Mouse (Mus musculus): ENCODE measurements at regions not wholly inside any gene's neighbourhood (a gene's known extent, or its start where the extent isn't known, plus 50 kb on each side); places are given as distances from the start of the nearest gene placed in this dataset.

- DNase-seq: no peak
Observed at GRCm38 (mm10) chr3:77993700-77994099, 1292.6 kb downstream of the Rapgef2 start.

DNA sequence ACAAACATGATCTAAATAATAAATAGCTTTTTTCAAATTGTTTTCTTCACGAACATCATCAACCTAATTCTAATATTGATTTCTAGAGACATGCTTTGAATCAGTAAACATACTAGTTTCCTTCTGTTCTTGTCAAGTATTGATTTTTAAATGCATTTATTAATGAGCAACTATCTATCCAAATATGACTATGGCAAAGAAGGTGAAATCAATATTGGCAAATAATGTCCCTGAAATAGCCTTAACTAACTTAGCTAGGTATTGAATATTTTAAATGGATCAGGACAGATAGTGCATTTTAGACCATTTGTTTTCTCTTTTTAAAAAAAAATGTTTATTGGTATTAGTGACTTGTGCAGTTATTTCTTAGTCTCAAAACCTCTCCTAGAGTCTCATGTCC lies 1341.5 kb downstream of the Rapgef2 start:
- DNase-seq: no peak

- DNase-seq: no peak
Observed at GRCm38 (mm10) chr3:77897244-77897643, 1389.1 kb downstream of the Rapgef2 start.

GRCm38 (mm10) chr3:77887634-77888033 lies 1398.7 kb downstream of the Rapgef2 start:
- DNase-seq: no peak

DNA sequence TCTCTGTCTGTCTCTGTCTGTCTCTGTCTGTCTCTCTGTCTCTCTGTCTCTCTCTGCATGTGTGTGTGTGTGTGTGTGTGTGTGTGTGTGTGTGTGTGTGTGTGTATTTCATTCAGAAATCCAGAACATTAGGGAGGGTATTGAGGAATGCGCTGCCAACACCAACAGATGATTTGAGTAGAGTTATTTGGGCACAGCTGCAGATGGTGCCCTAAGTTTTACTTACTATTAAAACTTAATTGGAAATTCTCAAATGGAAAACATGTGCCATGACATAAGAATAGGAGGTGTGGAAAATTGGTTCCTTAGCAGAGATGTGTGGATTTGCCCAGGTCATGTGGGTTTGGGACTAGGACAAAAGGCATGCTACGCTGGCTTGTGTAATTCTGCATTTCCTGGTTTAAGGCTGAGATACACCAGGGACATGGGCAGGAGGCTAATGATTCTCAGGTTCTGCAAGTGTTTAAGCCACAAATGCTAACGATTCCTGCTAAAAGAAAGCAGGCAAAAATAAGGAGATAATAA lies 1437.5 kb downstream of the Rapgef2 start:
- no peak for DNase-seq

DNA sequence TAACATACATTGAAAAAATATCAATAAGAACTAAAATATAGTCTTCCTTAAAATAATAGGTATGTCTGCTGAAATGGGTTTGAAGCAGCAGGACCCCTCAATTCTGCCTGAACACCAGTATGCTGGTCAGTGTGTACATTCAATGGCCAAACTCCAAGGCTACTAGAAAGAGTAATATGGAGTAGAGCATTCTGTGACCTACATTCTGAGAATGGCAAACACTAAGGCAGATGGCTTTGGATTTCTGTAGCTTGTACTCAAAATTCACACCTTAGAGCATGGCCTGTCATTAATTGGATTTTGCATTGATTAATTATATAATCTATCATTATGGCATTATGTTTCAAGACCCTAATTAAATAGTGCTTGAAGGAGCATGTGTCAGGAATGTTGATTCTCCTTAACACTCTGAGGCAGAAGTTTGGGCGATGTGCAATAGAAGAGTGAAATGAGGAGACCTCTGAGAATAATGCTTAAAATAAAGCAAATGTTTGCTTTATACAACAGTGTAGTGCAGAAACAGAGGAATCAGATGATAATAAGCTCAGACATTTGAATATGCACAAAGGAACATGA lies 1454.0 kb downstream of the Rapgef2 start:
- DNase-seq: no peak

DNA sequence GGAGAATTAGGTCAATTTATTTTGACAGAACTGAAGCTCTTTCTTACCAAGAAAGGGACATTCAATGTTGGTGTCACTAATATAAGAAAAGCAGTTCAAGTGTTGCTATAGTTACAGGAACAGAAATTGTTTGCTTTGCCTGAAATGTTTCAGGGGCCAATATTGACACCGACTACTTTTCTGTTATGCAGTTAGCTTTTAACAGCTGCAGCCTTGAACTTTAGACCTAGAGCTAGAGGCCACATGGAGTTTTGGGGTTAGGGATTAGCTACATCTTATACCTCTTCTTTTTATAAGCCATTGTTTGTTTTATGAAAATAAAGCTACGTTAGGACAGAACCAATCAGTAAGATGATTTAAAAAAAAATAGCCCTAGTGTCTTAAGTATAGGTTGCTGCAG lies 1454.6 kb downstream of the Rapgef2 start:
- DNase-seq: no peak

GRCm38 (mm10) chr3:77831256-77831655 lies 1455.1 kb downstream of the Rapgef2 start:
- no peak for DNase-seq

GRCm38 (mm10) chr3:77830219-77830618 lies 1456.1 kb downstream of the Rapgef2 start:
- DNase-seq: no peak

GRCm38 (mm10) chr3:77800776-77801175 lies 1485.5 kb downstream of the Rapgef2 start:
- no peak for DNase-seq

DNA sequence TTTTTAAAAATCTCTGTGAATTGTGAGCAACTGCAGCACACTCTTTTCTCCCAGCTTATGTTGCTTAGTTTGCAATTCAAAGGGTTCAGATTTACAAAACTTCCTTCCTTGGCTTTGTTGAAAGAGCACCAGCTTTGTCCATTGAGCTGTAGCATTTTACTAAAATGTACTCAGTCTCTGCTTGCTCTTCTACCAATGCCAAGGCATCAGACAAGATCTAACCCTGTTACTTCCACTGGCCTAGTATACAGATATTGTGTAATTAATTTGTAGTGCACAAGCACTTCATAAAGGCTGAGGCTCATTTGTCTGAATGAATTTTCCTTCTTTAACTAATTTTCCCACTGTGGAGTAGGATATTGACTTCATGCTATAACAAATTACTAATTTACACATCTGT lies 1504.5 kb downstream of the Rapgef2 start:
- no peak for DNase-seq

- no peak for DNase-seq
Observed at GRCm38 (mm10) chr3:77781332-77781731, 1505.0 kb downstream of the Rapgef2 start.

DNA sequence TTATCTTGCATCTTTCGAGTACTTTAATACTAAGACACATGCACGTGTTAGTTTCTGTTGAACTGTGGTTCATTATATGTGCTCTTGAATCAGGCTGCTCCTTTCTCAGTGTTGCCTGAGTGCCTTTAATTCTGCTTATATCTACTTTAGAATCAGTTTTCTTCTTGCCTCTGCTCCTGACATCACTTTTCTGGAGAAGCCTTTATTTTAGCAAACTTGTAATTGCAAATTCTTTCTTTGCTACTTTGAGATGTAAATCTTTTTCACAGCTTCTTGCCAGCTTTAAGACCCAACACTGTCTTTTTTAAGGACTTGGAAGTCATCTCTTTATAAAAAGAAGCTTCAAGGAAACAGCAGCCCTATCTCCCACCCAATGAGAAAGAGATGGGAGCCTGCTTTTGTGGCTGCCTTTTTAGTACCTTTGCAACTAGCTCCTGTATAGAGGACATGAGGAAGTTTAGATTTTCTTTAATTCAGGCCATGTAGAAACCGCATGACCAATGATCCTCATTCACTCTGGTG lies 1527.4 kb downstream of the Rapgef2 start:
- no peak for DNase-seq

GRCm38 (mm10) chr3:77758295-77758694 lies 1528.0 kb downstream of the Rapgef2 start:
- DNase-seq: no peak

- DNase-seq: no peak
Observed at GRCm38 (mm10) chr3:77742146-77742545, 1544.2 kb downstream of the Rapgef2 start.

DNA sequence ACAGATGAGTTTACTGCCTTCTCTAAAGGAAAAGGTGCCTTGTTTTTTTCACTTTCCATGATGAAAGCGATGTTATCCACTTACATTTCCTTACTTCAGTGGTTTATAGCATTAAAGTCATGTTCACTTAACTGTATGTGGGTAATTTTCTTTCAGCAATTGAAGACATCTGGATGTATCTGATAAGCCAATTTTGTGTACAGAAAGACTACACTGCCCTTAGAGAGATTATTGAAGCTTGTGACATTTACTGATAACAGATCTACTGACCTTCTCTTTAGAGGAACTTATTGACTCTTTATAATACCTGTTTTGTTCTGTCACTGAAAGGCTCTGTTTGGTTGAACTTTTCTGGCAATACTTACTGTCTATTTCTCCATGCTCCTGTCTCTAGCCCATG lies 1568.5 kb downstream of the Rapgef2 start:
- DNase-seq: no peak

DNA sequence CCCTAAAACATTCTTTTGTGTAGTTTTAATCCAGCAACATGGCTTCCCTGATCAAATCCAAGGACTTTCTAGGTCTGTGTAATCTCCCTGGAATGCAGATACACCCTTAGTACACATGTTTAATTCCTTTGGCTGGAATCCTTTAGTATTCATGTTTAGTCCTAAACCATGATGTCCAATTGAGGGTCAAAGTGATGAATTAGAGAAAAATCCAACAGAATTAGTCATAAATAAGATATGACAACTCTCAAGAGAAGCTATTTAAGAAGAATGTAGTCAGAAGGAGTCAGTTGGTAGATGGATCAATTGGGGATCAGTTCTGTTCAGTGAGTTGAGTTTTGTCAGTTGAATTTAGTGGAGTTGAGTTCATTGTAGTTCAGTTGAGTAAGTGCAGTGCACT lies 1590.7 kb downstream of the Rapgef2 start:
- DNase-seq: no peak

GRCm38 (mm10) chr3:77666366-77666765 lies 1592.3 kb downstream of the Fstl5 start:
- DNase-seq: peak; percentile 2

GRCm38 (mm10) chr3:77653881-77654280 lies 1579.8 kb downstream of the Fstl5 start:
- no peak for DNase-seq
